Mouse (Mus musculus) cerebellum, postnatal 14 days (tissue): ENCODE measurements around the gene Cuta.
"Not testable (repeated sequence)": the region's sequence is repeated elsewhere in the genome, so short reads cannot be mapped to it uniquely, and the experiment has no call there.

Source experiments
- DNase-seq, 2 experiments: peaks; one replicate each; pipeline ENCODE4 v3.0.0; 2021; ENCODE audit warnings: mixed read lengths in 2 of 2

The Cuta gene

DNA sequence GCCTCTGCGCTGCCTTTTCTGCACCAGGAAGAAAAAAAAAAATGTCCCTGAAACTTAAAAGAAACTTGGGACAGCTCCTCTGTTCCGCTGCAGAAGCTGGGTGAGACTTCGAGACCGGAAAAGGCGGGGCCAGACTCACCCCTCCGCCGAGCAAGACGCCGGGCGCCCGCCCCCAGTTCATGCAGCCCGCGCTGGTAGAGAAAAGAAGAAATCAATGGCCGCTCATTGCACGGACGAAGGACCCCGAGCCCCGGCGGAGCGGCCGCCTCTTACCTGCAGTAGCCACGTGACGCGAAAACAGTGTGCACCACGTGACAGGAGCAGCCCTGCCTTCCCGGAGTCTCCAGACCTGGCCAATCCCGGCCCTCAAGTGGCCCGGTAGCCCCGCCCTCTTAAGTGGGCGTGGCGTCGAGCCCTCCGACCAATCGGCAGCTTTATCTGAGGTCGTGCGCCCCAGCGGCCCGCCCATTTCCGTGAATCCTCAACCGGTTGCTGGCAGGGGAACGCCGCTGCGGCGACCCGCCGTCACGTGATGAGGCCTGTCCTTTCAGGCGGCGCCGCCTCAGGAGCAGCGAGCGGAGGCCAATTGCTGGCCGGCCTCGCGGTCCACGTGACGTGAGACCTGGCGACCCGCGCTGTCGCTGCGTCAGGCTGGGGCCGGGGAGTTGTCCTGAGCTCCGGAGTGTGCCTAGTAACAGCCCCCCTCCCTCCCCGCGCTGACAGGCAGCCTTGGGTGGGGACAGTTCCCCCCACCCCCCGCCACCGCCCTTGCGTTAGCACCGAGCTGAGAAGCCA, at the start of gene Cuta:
Cuta (minus strand) TSS at position 392 of the 795 bp plus-strand sequence.
- DNase-seq = peak; percentile 99 to 100

DNA sequence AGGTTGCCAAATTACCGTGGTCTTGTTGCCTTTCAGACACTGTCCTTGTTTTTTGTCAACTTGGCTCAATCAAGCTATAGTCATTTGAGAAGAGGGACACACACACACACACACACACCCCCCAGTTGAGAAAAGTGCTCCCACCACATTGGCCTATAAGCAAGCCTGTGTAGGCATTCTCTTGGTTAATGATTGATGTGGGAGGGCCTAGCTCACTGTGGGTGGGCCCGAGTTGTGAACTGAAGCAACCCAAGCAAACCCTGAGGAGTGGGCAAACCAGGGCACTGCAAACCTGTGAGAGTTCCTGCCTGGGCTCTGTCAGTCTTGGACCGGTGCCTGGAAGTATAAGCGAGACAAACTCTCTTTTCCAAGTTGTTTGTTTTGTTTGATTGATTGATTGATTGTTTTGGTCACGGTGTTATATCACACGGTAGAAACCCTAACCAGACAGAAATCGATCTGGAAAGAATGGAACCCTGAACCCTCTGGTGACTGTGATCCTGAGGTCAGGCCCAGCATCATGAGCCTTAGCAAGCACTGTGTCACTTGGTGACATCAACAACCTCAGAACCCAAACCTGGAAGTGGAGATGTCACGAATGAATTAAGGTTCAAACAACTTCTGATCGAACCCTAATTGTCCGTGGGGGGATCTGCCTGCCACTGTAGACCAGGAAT, 46.3 kb upstream of the Cuta start:
- DNase-seq = no peak

DNA sequence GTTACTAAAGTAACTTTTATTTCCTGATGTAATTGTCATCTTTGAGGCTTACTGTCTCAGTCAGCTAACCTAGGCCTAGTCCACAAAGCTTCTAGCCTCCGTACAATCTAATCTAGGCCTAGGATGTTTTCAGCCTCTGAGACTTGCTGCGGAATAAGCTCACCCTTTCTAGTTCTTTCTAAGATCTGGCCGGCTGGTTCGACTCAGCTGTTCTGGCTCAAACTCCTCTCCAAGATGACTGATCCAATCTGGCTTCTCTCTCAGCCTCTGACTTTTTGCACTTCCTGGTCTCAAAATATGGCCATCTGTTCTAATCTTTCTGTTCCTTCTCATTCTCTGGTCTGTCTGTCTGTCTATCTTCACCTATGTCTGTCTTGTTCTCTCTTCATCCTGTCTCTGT, 44.0 kb upstream of the Cuta start:
- DNase-seq = no peak

GRCm38 (mm10) chr17:26981050-26981449, 41.7 kb upstream of the Cuta start:
- DNase-seq = no peak

DNA sequence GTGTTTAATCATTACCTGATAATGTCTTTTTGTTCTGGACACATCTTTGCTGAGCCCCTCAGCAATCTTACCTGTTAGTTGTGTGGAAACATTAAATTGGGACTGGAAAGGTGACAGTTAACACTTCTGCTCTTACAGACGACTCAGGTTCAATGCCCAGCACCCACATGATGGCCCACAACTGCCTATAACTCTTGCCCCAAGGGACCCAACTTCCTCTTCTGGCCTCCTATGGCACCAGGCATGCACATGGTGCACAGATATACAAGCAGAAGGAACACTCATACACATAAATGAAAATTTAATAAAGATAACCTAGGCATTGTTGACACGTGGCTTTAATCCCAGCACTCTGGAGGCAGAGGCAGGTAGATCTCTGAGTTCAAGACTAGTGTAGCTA, 40.1 kb upstream of the Cuta start:
- no peak for DNase-seq

GRCm38 (mm10) chr17:26977354-26977753, 38.0 kb upstream of the Cuta start:
- DNase-seq = not testable (repeated sequence)

DNA sequence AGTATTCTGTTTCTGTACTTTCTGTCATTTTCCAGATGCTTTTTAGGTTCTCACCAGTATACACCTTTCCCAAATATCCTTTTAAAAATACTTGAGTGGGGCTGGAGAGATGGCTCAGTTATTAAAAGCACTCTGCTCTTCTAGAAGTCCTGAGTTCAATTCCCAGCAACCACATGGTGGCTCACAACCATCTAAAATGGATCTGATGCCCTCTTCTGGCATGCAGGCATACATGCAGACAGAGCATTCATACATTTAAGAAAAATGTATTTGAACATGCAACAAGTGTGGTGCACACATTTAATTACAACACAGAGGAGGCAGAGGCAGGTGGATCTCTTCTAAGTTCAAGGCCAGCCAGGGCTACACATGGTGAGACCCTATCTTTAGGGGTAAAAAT, 36.0 kb upstream of the Cuta start:
- no peak for DNase-seq

DNA sequence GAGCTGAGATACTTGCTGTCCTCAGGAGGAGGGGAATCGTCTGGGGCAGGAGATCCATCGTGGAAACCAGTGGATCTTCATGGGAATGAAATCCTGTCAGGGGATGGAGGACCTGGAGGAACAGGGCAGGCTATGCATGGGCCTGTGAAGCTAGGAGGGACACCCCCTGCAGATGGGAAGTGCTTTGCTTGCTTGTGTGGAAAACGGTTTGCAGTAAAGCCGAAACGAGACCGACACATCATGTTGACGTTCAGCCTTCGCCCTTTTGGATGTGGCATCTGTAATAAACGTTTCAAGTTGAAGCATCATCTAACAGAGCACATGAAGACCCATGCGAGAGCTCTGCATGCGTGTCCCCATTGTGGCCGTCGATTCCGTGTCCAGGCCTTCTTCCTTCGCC, 35.2 kb upstream of the Cuta start:
- DNase-seq = no peak

DNA sequence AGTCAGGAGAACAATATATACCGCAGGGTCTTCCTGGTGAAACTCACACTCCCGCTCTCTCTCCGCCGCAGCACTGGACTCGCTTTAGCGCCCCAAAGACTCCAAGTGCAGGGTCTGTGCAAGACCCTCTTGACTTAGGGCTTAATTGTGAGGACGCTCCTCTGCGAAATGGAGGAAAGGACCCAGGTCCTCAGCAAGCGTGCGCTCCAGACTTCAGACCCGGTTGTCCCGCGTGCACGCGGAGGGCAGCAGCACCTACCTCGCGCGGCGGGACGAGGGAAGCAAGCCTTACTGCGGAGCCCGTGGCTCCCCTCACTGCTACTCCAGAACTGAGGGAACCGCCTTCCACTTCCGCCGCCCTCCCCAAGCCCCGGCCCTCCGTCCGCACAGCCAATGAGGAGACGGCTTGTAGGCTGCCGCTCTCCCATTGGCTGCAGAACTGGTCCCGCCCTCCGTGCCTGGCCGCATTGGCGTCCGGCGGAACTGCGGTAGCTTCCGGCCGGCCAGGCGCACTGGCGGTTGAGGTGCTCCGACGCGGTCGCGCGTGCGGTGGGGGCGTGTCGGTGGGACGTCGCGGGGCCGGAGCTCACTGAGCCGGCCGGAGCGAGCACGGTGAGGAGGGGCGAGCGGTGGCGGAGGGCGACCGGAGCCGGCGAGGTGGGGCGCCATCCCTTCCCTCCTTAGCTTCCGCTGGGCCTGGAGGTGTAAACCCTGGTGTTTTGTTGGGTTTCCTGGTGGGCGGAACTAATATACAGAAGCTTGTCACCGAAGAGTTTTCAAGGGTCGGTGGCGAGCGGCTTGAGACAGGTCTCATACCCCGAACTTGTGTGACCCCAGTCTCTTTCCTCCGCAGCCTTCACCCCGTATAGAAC, 33.6 kb upstream of the Cuta start, which contains the start of gene Zbtb9:
Zbtb9 (plus strand) TSS at position 465 of the 872 bp plus-strand sequence.
- peak; percentile 96 to 97 for DNase-seq

DNA sequence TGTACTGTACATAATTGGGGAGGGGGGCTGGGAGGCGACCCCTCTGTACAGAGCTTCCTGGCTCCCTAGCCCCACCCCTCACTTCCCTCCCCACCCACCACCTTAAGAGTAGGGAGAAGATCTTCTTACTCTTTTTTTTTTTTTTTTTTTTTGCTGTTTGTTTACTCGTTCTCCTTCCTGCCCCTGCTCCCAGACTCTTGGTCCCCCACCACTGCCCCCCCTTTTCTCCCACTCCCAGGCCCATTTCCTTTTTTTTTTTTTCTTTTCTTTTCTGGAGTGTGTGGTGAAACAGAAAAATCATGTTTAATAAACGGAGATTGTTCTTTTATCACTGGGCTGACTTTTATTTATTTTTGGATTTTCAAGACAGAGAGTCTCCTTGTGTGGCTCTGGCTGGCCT, 32.7 kb upstream of the Cuta start:
- peak in 1 of 2 experiments; percentile 9 for DNase-seq

DNA sequence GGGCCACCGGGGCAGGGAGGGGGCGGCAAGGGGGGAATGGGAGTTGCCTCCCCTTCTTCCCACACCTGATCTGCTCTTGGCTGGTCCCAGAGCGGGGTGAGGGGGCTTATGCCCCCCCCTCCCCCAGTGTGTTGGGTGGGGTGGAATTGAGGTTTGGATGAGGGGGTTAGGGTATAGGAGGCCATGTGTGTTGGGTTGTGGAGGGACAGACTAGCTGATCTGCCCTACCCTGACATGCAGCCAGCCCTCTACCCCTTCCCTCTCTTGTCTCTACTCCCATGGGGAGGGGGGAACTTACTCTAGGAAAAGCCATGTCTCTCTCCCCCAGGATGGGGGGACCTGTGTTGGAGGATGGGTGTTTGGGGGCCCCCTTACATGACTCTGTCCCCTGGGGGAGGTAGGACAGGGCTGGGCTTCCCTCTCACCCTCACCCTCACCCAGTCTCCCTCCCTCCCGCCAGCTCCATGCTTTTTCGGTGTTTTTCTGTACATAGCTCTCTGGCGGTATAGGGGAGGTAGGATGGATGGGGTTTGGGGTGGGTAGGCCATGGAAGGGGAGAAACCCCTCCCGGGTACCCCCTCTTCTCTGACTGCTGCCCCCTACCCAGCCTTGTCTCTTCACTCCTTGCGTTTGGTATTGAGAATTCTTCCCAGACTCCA, 32.0 kb upstream of the Cuta start:
- DNase-seq = peak in 1 of 2 experiments; percentile 24

- no peak for DNase-seq
Observed at GRCm38 (mm10) chr17:26970221-26970620, 30.9 kb upstream of the Cuta start.

DNA sequence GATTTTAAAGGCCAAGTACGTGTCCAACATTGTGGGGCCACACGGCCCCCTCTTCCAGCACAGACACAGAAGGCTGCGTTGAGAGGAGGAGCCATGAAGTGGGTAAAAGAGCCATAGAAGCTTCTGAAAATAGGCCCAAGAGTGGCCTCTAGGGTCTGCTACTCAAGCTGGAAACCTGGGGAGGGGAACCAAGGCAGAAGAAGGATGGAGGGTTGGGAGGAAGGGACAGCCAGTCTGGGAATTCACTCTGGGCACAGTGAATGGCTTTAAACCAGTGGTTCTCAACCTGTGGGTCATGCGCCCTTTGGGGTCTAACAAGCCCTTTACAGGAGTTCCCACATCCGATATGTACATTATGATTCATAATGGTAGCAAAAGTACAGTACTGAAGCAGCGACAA, 29.9 kb upstream of the Cuta start:
- no peak for DNase-seq

- peak in 1 of 2 experiments; percentile 8 for DNase-seq
Observed at GRCm38 (mm10) chr17:26968200-26968611, 28.8 kb upstream of the Cuta start.

GRCm38 (mm10) chr17:26967477-26967876, 28.1 kb upstream of the Cuta start:
- peak in 1 of 2 experiments; percentile 9 for DNase-seq

GRCm38 (mm10) chr17:26966993-26967392, 27.6 kb upstream of the Cuta start:
- no peak for DNase-seq

GRCm38 (mm10) chr17:26961572-26962240, 22.3 kb upstream of the Cuta start:
- DNase-seq = peak in 1 of 2 experiments; percentile 44

DNA sequence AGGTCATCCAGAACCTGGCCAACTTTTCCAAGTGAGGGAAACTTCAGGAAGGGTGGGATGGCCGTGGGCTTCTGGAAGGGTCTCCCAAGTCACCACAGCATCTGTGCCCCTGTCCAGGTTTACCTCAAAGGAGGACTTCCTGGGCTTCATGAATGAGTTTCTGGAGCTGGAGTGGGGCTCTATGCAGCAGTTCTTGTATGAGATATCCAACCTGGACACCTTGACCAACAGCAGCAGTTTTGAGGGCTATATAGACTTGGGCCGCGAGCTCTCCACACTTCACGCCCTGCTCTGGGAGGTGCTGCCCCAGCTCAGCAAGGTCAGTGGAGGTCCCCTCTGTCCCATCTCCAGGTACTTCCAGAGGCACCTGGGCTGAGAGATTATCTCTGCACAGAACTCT, 20.4 kb upstream of the Cuta start:
- DNase-seq = no peak

DNA sequence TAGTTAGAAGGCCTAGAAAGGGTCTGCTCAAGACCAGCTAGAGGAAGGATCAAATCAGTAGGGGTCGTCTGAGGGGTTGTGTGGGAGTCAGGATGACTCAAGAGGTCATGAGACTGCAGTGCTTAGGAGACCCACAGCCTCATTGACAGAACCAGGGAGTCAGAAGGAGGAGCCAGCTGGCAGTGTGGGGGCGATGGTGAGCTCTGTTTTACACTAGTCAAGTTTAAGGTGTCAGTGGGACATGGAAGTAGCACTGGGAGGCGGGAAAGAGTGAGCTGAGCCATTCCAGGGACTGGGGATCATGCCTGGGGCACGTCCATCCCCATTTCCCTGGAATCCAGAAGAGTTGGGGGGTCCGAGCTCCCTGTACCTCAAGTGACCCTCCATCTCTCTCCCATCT, 19.5 kb upstream of the Cuta start:
- DNase-seq = no peak

GRCm38 (mm10) chr17:26957872-26958271, 18.5 kb upstream of the Cuta start:
- peak in 1 of 2 experiments; percentile 16 for DNase-seq

- no peak for DNase-seq
Observed at GRCm38 (mm10) chr17:26956895-26957294, 17.5 kb upstream of the Cuta start.

DNA sequence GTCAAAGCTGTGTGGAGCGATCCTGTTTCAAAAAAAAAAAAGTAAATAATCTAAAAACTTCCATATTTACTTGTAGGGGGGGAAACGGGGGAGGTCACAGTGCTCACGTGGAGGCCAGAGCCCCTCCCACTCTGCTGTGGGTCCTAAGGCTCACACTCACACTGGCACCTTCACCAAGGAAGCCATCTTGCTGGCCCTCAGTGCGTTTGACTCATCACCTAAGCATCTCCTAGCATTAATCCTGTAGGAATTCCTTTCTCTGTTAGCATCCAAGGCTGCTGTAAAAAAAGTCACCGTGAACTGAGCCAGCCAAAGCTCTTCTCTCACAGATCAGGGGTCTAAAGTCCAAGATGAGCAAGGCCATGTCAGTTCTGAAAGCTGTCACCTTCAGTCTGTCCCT, 16.9 kb upstream of the Cuta start:
- DNase-seq = no peak
